Mouse (Mus musculus) granulocyte monocyte progenitor cell, adult 5-6 weeks (primary cell): ENCODE measurements around the gene Decr2. TPM values are rescaled to one million over a fixed set of nuclear protein-coding genes. Genes with fewer than 3 reads are reported as not detected.

Source experiments
- total RNA-seq, 2 experiments: library from RNA; stranded (forward) in 1 of 2; stranded (reverse) in 1 of 2; fragments of 200-712, 200-1000 nt in 1 of 2; fragments of >200 nt in 1 of 2; fragmentation: Nextera tagmentation in 1 of 2; gene quantifications; 2 replicates each; pipeline ENCODE4 v1.2.3; 2014 to 2017

The Decr2 gene
- total RNA-seq, 2 experiments from 2014 or later = 5.7 to 17.0 TPM

Other genes starting within 250 kb of the Decr2 start
- 1.2 TPM in 1 of 2 replicates, not detected in the other for gene Gm20683, start 248.6 kb downstream of the Decr2 start, total RNA-seq (2014; fragmentation: Nextera tagmentation)
- gene Gm20683, start 248.6 kb downstream of the Decr2 start, total RNA-seq (2017) = 0.41 and 1.2 TPM in 2 replicates
- gene Rhot2, start 245.5 kb downstream of the Decr2 start, total RNA-seq (2014; fragmentation: Nextera tagmentation) = 28.3 and 35.5 TPM in 2 replicates
- gene Rhot2, start 245.5 kb downstream of the Decr2 start, total RNA-seq (2017) = 11.9 and 17.8 TPM in 2 replicates
- 64.7 and 66.9 TPM in 2 replicates for gene Wdr90, start 228.8 kb downstream of the Decr2 start, total RNA-seq (2014; fragmentation: Nextera tagmentation)
- gene Wdr90, start 228.8 kb downstream of the Decr2 start, total RNA-seq (2017) = 11.8 and 15.0 TPM in 2 replicates
- 30.4 and 58.6 TPM in 2 replicates for gene Mcrip2, start 221.6 kb downstream of the Decr2 start, total RNA-seq (2014; fragmentation: Nextera tagmentation)
- 11.2 and 25.8 TPM in 2 replicates for gene Mcrip2, start 221.6 kb downstream of the Decr2 start, total RNA-seq (2017)
- gene Mettl26, start 215.3 kb downstream of the Decr2 start, total RNA-seq (2014; fragmentation: Nextera tagmentation) = 23.4 and 27.7 TPM in 2 replicates
- 9.7 and 15.2 TPM in 2 replicates for gene Mettl26, start 215.3 kb downstream of the Decr2 start, total RNA-seq (2017)
- 2.1 TPM in 1 of 2 replicates, not detected in the other for gene Wfikkn1, start 209.5 kb downstream of the Decr2 start, total RNA-seq (2014; fragmentation: Nextera tagmentation)
- gene Wfikkn1, start 209.5 kb downstream of the Decr2 start, total RNA-seq (2017) = 1.1 and 1.3 TPM in 2 replicates
- gene Rab40c, start 170.6 kb downstream of the Decr2 start, total RNA-seq (2014; fragmentation: Nextera tagmentation) = 9.4 and 15.9 TPM in 2 replicates
- 7.2 and 11.8 TPM in 2 replicates for gene Rab40c, start 170.6 kb downstream of the Decr2 start, total RNA-seq (2017)
- 63.5 and 87.9 TPM in 2 replicates for gene Pigq, start 145.4 kb downstream of the Decr2 start, total RNA-seq (2014; fragmentation: Nextera tagmentation)
- 32.4 and 37.1 TPM in 2 replicates for gene Pigq, start 145.4 kb downstream of the Decr2 start, total RNA-seq (2017)
- not detected in 2 replicates for gene Nhlrc4, start 145.4 kb downstream of the Decr2 start, total RNA-seq (2014; fragmentation: Nextera tagmentation)
- gene Nhlrc4, start 145.4 kb downstream of the Decr2 start, total RNA-seq (2017) = not detected in 2 replicates
- gene A930017K11Rik, start 137.8 kb downstream of the Decr2 start, total RNA-seq (2014; fragmentation: Nextera tagmentation) = not detected in 2 replicates
- not detected in 2 replicates for gene A930017K11Rik, start 137.8 kb downstream of the Decr2 start, total RNA-seq (2017)
- 12.5 and 16.4 TPM in 2 replicates for gene Capn15, start 104.5 kb downstream of the Decr2 start, total RNA-seq (2014; fragmentation: Nextera tagmentation)
- gene Capn15, start 104.5 kb downstream of the Decr2 start, total RNA-seq (2017) = 3.2 and 5.3 TPM in 2 replicates
- gene Rab11fip3, start 20.8 kb downstream of the Decr2 start, total RNA-seq (2014; fragmentation: Nextera tagmentation) = 1.3 and 3.6 TPM in 2 replicates
- 0.46 and 0.60 TPM in 2 replicates for gene Rab11fip3, start 20.8 kb downstream of the Decr2 start, total RNA-seq (2017)
- gene Nme4, start 5.3 kb upstream of the Decr2 start, total RNA-seq (2014; fragmentation: Nextera tagmentation) = 74.1 and 75.1 TPM in 2 replicates
- gene Nme4, start 5.3 kb upstream of the Decr2 start, total RNA-seq (2017) = 41.2 and 43.4 TPM in 2 replicates
- gene Tmem8, start 23.0 kb upstream of the Decr2 start, total RNA-seq (2014; fragmentation: Nextera tagmentation) = 5.3 and 8.6 TPM in 2 replicates
- gene Tmem8, start 23.0 kb upstream of the Decr2 start, total RNA-seq (2017) = 2.1 and 3.7 TPM in 2 replicates
- 61.7 and 90.4 TPM in 2 replicates for gene Mrpl28, start 33.2 kb upstream of the Decr2 start, total RNA-seq (2014; fragmentation: Nextera tagmentation)
- 47.1 and 68.9 TPM in 2 replicates for gene Mrpl28, start 33.2 kb upstream of the Decr2 start, total RNA-seq (2017)
- 26.9 and 28.3 TPM in 2 replicates for gene Axin1, start 48.4 kb upstream of the Decr2 start, total RNA-seq (2014; fragmentation: Nextera tagmentation)
- 147 and 186 TPM in 2 replicates for gene Axin1, start 48.4 kb upstream of the Decr2 start, total RNA-seq (2017)
- gene Pdia2, start 108.8 kb upstream of the Decr2 start, total RNA-seq (2014; fragmentation: Nextera tagmentation) = not detected in 2 replicates
- 0.30 TPM in 1 of 2 replicates, not detected in the other for gene Pdia2, start 108.8 kb upstream of the Decr2 start, total RNA-seq (2017)
- gene Rgs11, start 112.6 kb upstream of the Decr2 start, total RNA-seq (2014; fragmentation: Nextera tagmentation) = not detected in 2 replicates
- gene Rgs11, start 112.6 kb upstream of the Decr2 start, total RNA-seq (2017) = not detected in 2 replicates
- gene Arhgdig, start 117.4 kb upstream of the Decr2 start, total RNA-seq (2014; fragmentation: Nextera tagmentation) = not detected in 2 replicates
- 0.98 TPM in 1 of 2 replicates, not detected in the other for gene Arhgdig, start 117.4 kb upstream of the Decr2 start, total RNA-seq (2017)
- gene Fam234a, start 153.9 kb upstream of the Decr2 start, total RNA-seq (2014; fragmentation: Nextera tagmentation) = 12.8 and 15.4 TPM in 2 replicates
- gene Fam234a, start 153.9 kb upstream of the Decr2 start, total RNA-seq (2017) = 5.1 and 6.1 TPM in 2 replicates
- gene Luc7l, start 162.6 kb upstream of the Decr2 start, total RNA-seq (2014; fragmentation: Nextera tagmentation) = 63.7 and 74.9 TPM in 2 replicates
- gene Luc7l, start 162.6 kb upstream of the Decr2 start, total RNA-seq (2017) = 60.0 and 122 TPM in 2 replicates